Mouse (Mus musculus) kidney, postnatal 0 days (tissue): ENCODE measurements around the gene Sytl2. TPM values are rescaled to one million over a fixed set of nuclear protein-coding genes. Genes with fewer than 3 reads are reported as not detected.

Source experiments
- ATAC-seq: fragments of 200-750 bp; cut with Nextera tagmentation; replicated peaks from 2 replicates; pipeline ENCODE4 v1.8.0; 2017; ENCODE audit warnings: low read depth, moderate number of reproducible peaks, moderate TSS enrichment, moderate library complexity; ENCODE audit not compliant: low FRiP score
- DNase-seq: peaks from one replicate; pipeline ENCODE4 v3.0.0-alpha.2; 2016; ENCODE audit warnings: low spot score
- H3K27ac ChIP-seq: fragments of 300-500 bp; sonication (generic); 2 replicates; pipeline ENCODE4 v1.5.1; 2014; ENCODE audit warnings: mild to moderate bottlenecking
- H3K27me3 ChIP-seq: fragments of 300-500 bp; sonication (generic); 2 replicates; pipeline ENCODE4 v1.6.1; 2014; ENCODE audit warnings: low read length, mixed read lengths; ENCODE audit not compliant: insufficient read depth
- H3K36me3 ChIP-seq: fragments of 300-500 bp; sonication (generic); 2 replicates; pipeline ENCODE4 v1.6.1; 2014; ENCODE audit warnings: low read length, mixed read lengths; ENCODE audit not compliant: insufficient read depth
- H3K4me1 ChIP-seq: fragments of 300-500 bp; sonication (generic); replicated peaks from 2 replicates; pipeline ENCODE4 v1.6.1; 2014; ENCODE audit warnings: antibody characterized with exemption, low read length, mixed read lengths; ENCODE audit not compliant: insufficient read depth
- H3K4me2 ChIP-seq: fragments of 300-500 bp; sonication (generic); 2 replicates; pipeline ENCODE4 v1.6.1; 2014; ENCODE audit warnings: mild to moderate bottlenecking, low read length, moderate library complexity, mixed read lengths
- H3K4me3 ChIP-seq: fragments of 300-500 bp; sonication (generic); replicated peaks from 2 replicates; pipeline ENCODE4 v1.5.1; 2014; ENCODE audit warnings: low read depth, low read length
- H3K9ac ChIP-seq: fragments of 300-500 bp; sonication (generic); 2 replicates; pipeline ENCODE4 v1.6.1; 2014; ENCODE audit warnings: low read depth, low read length
- H3K9me3 ChIP-seq: fragments of 300-500 bp; sonication (generic); replicated peaks from 2 replicates; pipeline ENCODE4 v1.6.1; 2016; ENCODE audit warnings: low read length, inconsistent platforms, mixed read lengths
- CTCF ChIP-seq: IDR thresholded peaks from 2 replicates; pipeline ENCODE4 v1.5.1; 2016; ENCODE audit warnings: antibody characterized with exemption, low read depth, mild to moderate bottlenecking, moderate library complexity
- whole genome bisulfite sequencing: fragments of 180-500 bp; shearing (Covaris S2); extraction: QIAGEN DNeasy Blood & Tissue Kit; methylation state at CpG from one replicate; pipeline ENCODE4 v1.1.7; 2014; 5-methylcytosine and 5-hydroxymethylcytosine counted together
- polyA plus RNA-seq: library from polyadenylated mRNA; unstranded; fragments of >200 nt; fragmentation: Nextera tagmentation; extraction: Ambion mirVana; gene quantifications from 2 replicates; pipeline ENCODE4 v1.2.1, GENCODE M21; 2015

Sytl2 gene
- polyA plus RNA-seq, 1 experiment from 2014 or later: 16.5 TPM

DNA sequence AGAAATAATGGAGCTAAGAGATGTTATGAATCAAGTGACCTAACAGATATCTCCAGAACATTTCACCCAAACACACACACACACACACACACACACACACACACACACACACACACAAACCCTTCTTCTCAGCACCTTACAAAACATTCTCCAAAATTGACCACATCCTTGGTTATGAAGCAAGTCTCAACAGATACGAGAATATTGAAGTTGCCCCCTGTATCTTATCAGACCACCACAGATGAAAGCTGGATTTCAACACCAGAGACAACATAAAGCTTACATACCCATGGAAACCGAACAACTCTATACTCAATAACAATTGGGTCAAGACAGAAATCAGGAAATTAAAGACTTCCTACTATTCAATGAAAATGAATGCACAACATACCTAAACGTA lies 31.9 kb upstream of the Sytl2 start:
- Histone ChIP-seq H3K4me2 (no peak overlapping the region), H3K36me3 (no peaks in the 10 kb centered on the region), H3K9ac (no peak overlapping the region), H3K4me3 (no peak overlapping the region), H3K4me1 (no peaks in the 10 kb centered on the region), H3K9me3 (no peaks in the 10 kb centered on the region), H3K27me3 (no peaks in the 10 kb centered on the region), H3K27ac (no peak overlapping the region)
- 69% methylated on average over 3 of the region's 3 CpGs for WGBS
- DNase-seq (no peak), ATAC-seq (no peak)
- no peak for TF ChIP-seq CTCF

DNA sequence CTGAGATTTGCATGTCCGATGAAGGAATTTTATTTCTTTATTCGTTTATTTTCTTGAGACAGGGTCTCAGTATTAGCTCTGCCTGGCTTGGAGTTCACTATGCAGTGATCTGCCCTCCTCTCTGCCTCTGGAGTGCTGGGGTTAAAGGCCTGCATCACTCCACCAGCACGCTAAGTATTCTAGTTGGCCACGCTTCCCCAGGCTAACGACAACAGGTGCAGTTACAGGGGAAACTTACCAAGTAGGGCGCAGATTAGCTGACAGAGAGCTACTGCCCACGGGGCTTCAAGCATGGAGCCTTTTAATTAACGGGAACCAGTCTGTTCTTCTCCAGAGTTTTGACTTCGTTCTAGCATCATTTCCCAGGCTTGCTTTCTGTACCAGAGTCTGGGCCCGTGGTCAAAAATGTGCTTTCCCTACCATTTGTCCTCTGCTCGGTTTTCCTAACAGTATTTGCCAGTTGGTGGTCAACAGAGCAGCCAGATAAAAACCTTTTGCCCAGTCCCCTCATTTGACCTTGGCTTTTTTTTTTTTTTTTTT lies 27.4 kb upstream of the Sytl2 start:
- Histone ChIP-seq H3K27ac (no peak overlapping the region), H3K4me1 (0 out of 2 replicates have a peak, but pooled peaks cover 4% of the 10 kb centered on the region), H3K9me3 (no peaks in the 10 kb centered on the region), H3K36me3 (no peaks in the 10 kb centered on the region), H3K9ac (no peak overlapping the region), H3K4me3 (no peak overlapping the region), H3K4me2 (no peak overlapping the region), H3K27me3 (no peaks in the 10 kb centered on the region)
- no peak for TF ChIP-seq CTCF
- WGBS: 44% methylated on average over 11 of the region's 11 CpGs
- ATAC-seq (no peak), DNase-seq (no peak)

GRCm38 (mm10) chr7:90277246-90277645 lies 24.8 kb upstream of the Sytl2 start:
- H3K27me3 ChIP-seq: no peaks in the 10 kb centered on the region
- no peaks in the 10 kb centered on the region for H3K9me3 ChIP-seq
- no peak for TF ChIP-seq CTCF
- peak overlapping the region; percentile 38; the same call in 1 of the 2 replicates for H3K27ac ChIP-seq
- no peak overlapping the region for H3K9ac ChIP-seq
- peak; percentile 71 for ATAC-seq
- 0 out of 2 replicates have a peak, but pooled peaks cover 4% of the 10 kb centered on the region for H3K4me1 ChIP-seq
- H3K36me3 ChIP-seq: no peaks in the 10 kb centered on the region
- H3K4me3 ChIP-seq: no peak overlapping the region
- H3K4me2 ChIP-seq: no peak overlapping the region
- DNase-seq: peak; percentile 46
- WGBS: 40% methylated on average over 3 of the region's 3 CpGs

DNA sequence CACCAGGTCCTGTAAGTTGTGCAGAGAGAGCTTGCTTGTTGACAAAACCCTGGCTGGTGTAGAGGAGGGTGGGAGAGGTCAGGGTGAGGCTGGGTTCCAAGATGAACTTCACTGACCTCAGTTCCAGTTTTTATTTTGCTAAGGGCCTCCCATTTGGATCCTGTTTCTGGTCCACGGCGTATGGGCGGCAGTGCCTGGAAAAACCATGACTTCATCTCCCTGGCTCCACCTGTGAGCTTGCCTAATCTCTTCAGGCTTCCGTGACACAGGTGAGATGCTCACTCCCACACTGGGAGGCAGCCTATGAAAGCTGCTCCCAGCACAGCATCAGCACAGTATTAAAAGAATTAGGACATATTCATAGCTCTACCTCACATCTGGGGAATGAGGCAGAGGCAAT lies 24.3 kb upstream of the Sytl2 start:
- H3K4me2 ChIP-seq: no peak overlapping the region
- peak overlapping the region; percentile 38; the same call in 1 of the 2 replicates for H3K27ac ChIP-seq

GRCm38 (mm10) chr7:90279136-90279535 lies 22.9 kb upstream of the Sytl2 start:
- no peak overlapping the region for H3K4me2 ChIP-seq
- H3K36me3 ChIP-seq: no peaks in the 10 kb centered on the region
- no peak overlapping the region for H3K27ac ChIP-seq
- TF ChIP-seq CTCF: no peak
- H3K4me3 ChIP-seq: no peak overlapping the region
- no peaks in the 10 kb centered on the region for H3K27me3 ChIP-seq
- ATAC-seq (no peak), DNase-seq (no peak)
- H3K4me1 ChIP-seq: 0 out of 2 replicates have a peak, but pooled peaks cover 4% of the 10 kb centered on the region
- H3K9me3 ChIP-seq: no peaks in the 10 kb centered on the region
- 85% methylated on average over 4 of the region's 4 CpGs for WGBS
- no peak overlapping the region for H3K9ac ChIP-seq

More for the DNA sequence above, 24.3 kb upstream of the Sytl2 start:
- DNase-seq (peak; percentile 11), ATAC-seq (peak; percentile 38; the same call in 1 of the 2 replicates)
- 0 out of 2 replicates have a peak, but pooled peaks cover 4% of the 10 kb centered on the region for H3K4me1 ChIP-seq
- WGBS: 17% methylated on average over 4 of the region's 4 CpGs
- no peak overlapping the region for H3K4me3 ChIP-seq
- H3K36me3 ChIP-seq: no peaks in the 10 kb centered on the region
- no peak overlapping the region for H3K9ac ChIP-seq
- H3K9me3 ChIP-seq: no peaks in the 10 kb centered on the region
- TF ChIP-seq CTCF: no peak
- H3K27me3 ChIP-seq: no peaks in the 10 kb centered on the region

GRCm38 (mm10) chr7:90280274-90280875 lies 21.7 kb upstream of the Sytl2 start:
- H3K4me3 ChIP-seq: no peak overlapping the region
- H3K36me3 ChIP-seq: no peaks in the 10 kb centered on the region
- peak; percentile 66 for TF ChIP-seq CTCF
- no peak for ATAC-seq
- H3K4me1 ChIP-seq: 0 out of 2 replicates have a peak, but pooled peaks cover 4% of the 10 kb centered on the region
- no peaks in the 10 kb centered on the region for H3K27me3 ChIP-seq
- peak; percentile 21 for DNase-seq
- H3K4me2 ChIP-seq: no peak overlapping the region
- no peak overlapping the region for H3K9ac ChIP-seq
- WGBS: 56% methylated on average over 11 of the region's 11 CpGs
- no peaks in the 10 kb centered on the region for H3K9me3 ChIP-seq
- peak overlapping the region; percentile 22; the same call in 1 of the 2 replicates for H3K27ac ChIP-seq
